Mouse (Mus musculus) lung, adult 18-20 months (tissue): ENCODE results near the gene Olfr843.

Experiments used
- DNase-seq, 2 experiments: peaks; one replicate each; pipeline ENCODE4 v3.0.0; 2022; ENCODE audit warnings: mixed read lengths in 2 of 2

Gene Olfr843

DNA sequence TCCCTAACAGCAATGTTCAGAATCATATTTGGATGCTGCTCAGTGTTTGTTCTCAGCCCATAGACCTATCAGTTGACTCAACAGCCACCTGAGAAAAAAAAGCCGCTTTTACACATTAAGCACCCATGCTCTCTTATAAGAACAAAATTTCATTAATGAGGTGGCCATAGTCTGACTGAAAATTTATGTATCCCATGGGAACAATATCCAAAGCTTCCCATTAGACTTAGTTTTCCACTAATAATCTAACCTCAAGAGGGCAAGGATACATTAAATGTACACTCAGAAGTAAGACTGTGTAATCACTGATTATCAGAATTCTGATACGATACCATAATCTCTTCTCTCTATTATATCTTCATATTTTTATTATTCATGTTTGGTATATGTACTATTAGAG lies at the start of gene Olfr843:
Gene Olfr843, minus strand, starts transcription at position 101 of the 400 bp plus-strand sequence.
- no peak for DNase-seq
